Mouse (Mus musculus): ENCODE results near the gene Gm20388.

Gene Gm20388

GRCm38 (mm10) chr8:122856288-122856687, 2945.6 kb downstream of the Gm20388 start:
- intact Hi-C loops (cut with DNase I) = no loop called here

DNA sequence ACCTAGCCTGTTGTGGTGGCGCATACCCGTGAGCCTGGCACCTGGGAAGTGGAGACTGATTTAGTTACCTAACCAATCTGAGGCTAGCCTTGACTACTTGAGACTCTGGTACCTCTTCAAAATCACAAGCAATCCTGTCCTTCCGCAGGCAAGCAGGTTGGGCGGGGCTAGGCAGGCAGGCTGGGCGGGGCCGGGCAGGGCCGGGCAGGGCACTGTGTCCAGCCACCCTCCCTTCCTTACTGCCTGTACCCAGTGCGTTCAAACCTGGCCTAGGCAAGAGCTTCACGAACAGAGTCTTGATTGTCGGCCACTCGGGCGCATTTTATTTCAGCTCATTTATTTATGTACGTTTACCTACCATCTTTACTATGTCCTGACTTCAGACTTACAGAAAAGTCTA, 2949.2 kb downstream of the Gm20388 start:
- intact Hi-C loops (cut with DNase I) = no loop called here

GRCm38 (mm10) chr8:122864719-122865129, 2954.1 kb downstream of the Gm20388 start:
- intact Hi-C loops (cut with DNase I) = no loop called here

GRCm38 (mm10) chr8:122865441-122865840, 2954.8 kb downstream of the Gm20388 start:
- intact Hi-C loops (cut with DNase I) = no loop called here

- intact Hi-C loops (cut with DNase I) = no loop called here
Observed at GRCm38 (mm10) chr8:122866231-122866630, 2955.6 kb downstream of the Gm20388 start.

- intact Hi-C loops (cut with DNase I) = no loop called here
Observed at GRCm38 (mm10) chr8:122867982-122868381, 2957.3 kb downstream of the Gm20388 start.

DNA sequence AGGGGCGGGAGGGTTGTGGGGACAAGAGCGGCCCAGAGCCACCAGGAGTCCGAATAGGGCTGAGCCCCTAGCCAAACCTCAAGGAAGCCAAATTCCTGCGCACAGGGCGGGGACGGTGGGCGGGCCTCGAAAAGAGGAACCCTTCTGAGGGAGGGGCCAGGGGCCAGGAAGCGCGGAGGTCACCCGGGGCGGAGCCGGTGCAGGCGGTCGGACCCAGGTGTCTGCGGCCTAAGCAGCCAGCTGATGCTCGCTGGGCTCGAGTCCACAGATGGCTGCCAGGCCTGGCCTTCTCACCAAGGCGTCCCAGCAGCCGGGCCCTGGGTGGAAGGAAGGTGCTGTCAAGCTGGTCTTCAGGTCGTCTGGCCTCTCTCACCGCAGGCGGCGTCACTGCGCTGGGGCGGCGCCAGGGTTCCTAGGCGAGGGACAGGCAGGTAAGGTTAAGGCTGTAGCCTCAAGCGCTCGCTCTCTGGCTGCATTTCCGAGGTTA, 2959.8 kb downstream of the Gm20388 start:
- intact Hi-C loops (cut with DNase I) = no loop called here

GRCm38 (mm10) chr8:122871663-122872062, 2961.0 kb downstream of the Gm20388 start:
- intact Hi-C loops (cut with DNase I) = no loop called here

- intact Hi-C loops (cut with DNase I) = no loop called here
Observed at GRCm38 (mm10) chr8:122873171-122873570, 2962.5 kb downstream of the Gm20388 start.

DNA sequence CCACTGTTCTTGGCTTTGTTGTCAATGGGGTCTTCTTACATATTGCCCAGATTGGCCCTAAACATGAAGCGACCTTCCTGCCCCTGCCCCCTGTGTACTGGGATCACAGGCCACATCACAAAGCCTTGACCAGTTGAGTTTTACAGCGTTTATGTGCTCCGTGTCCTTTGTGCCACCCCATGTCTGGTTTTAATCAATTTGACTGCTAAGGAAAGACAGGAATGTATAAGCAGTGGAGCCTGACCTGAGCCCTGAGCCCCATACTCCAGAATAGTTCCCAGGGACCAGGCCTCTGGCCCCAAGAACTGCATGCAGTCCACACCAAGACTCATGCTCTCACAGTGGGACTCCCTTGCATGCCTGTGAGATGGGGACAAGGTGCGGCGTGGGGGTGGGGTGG, 2964.5 kb downstream of the Gm20388 start:
- intact Hi-C loops (cut with DNase I) = no loop called here

GRCm38 (mm10) chr8:122878231-122878630, 2967.6 kb downstream of the Gm20388 start:
- intact Hi-C loops (cut with DNase I) = no loop called here

DNA sequence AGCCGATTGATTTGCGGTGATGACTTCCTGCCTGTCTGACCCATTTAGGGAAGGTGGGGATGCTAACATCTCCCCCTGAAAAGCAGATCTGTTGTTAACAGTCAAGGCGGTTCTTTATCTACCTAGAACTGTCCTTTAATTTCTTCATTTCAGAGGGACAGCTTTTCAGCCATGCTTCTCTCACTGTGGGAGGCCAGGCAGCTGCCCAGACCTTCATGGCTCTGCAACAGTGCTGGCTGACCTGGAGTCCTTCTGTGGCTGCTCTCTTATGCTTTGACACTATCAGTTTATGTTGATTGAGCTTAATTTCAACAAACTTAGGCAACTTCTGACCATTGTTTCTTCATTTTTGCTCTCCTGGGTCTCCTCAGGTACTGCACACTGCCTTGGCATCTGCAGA, 2969.7 kb downstream of the Gm20388 start:
- intact Hi-C loops (cut with DNase I) = no loop called here

GRCm38 (mm10) chr8:122883671-122884070, 2973.0 kb downstream of the Gm20388 start:
- intact Hi-C loops (cut with DNase I) = no loop called here

- intact Hi-C loops (cut with DNase I) = loop anchor here (5.0 kb wide), 1 partner anchor 39 kb away; no protein-coding TSS in a partner anchor
Observed at GRCm38 (mm10) chr8:122891440-122891839, 2980.8 kb downstream of the Gm20388 start.

DNA sequence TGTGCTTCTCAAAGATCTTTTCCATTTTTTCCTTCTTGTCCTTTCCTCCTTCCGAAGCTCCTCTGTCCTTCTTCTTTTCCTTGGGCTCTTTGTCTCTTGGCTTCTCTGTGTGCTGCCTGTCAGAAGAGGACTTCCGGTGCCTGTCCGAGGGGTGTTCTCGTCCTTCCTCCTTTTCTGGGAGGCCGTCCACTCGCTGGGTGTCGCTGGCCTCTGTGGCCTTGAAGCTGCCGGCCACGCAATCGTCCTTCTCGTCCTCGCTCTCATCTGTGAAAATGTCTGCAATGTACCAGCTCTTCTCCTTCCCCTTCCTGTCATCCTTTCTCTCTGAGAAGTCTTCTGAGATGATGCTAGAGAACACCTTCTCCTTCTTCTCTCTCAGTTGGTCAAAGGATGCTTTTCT, 2982.8 kb downstream of the Gm20388 start:
- intact Hi-C loops (cut with DNase I) = loop anchor here (5.0 kb wide), 1 partner anchor 41 kb away; no protein-coding TSS in a partner anchor

- intact Hi-C loops (cut with DNase I) = no loop called here
Observed at GRCm38 (mm10) chr8:122896317-122896716, 2985.7 kb downstream of the Gm20388 start.

- intact Hi-C loops (cut with DNase I) = no loop called here
Observed at GRCm38 (mm10) chr8:122897200-122897599, 2986.6 kb downstream of the Gm20388 start.

GRCm38 (mm10) chr8:122898018-122898417, 2987.4 kb downstream of the Gm20388 start:
- intact Hi-C loops (cut with DNase I) = no loop called here

DNA sequence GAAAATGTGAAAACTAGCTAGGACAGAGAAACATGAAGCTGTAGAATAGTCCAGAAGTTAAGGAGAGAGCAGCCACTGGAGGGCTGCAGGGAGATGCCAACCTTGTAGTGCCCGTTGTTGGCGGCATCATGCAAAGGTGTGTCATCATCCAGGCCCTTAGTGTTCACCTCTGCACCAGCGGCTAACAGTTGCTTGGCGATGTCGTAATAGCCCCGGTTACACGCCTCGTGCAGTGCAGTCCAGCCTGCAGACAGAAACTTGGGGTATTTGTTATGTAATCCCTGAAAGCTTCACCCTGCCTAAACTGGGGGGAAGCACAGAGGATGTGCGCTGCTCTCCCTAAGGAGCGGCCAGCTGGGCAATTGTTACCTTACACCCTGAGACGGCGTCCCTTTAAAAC, 2987.8 kb downstream of the Gm20388 start:
- intact Hi-C loops (cut with DNase I) = no loop called here

GRCm38 (mm10) chr8:122899085-122899484, 2988.4 kb downstream of the Gm20388 start:
- intact Hi-C loops (cut with DNase I) = no loop called here

- intact Hi-C loops (cut with DNase I) = no loop called here
Observed at GRCm38 (mm10) chr8:122901476-122901875, 2990.8 kb downstream of the Gm20388 start.

DNA sequence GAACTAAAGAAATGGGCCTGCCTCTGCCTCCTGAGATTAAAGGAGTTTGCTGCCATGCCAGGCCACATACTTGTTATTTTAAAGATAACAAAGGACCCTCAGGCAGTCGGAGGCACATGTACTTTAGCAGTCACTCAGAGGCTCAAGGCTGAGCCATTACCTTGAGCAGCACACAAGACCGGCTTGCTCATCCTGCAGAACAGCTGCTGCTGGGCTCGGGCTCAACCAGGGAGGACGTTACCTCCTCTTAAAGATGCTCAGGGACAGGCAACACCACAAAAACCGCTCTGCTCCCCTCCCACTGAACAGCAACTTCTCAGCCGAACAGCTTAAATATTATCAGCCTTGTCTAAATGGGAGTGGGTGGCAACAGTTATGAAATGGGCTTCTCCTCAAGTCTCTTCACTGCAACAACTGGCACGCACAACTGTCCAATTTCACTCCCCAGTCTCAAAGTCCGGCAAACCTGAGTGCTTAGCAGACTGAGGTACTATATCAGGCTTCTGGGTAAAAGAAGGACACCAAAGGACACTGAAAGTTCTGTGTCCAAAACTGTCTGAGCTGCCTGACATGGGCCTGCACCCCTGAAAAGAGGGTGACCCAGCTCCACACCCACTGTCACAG, 2991.4 kb downstream of the Gm20388 start:
- intact Hi-C loops (cut with DNase I) = no loop called here

GRCm38 (mm10) chr8:122902581-122902980, 2991.9 kb downstream of the Gm20388 start:
- intact Hi-C loops (cut with DNase I) = no loop called here

Measured in adrenal gland (tissue).